Mouse (Mus musculus): ENCODE results near the gene Gm45711.

DNA sequence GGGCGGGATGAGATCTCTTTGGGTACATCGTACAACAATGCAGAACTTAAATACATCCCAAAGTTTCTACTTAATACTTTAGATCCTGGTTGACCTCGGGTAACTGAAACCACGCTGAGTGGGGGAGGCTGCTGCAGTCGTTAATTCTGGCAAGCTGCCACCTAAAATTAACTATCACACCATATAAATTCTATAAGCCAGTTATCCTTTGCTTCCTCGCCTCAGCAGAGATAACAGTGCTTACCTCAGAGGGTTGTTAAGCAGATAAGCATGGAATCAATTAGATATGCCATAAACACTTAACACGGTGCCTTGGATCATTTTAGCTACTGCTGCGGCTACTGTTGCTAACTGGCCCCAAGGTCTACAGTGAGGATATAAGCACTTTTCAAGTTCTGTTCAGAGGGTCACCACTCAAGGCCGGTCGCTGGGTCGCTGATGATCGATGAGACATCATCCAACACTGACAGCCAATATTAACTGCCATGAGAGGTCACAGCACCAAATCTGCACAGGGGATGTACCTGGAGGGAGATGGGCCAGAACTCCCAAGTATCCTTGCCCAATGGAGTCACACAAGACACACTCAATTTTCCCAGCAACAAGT, 67.7 kb downstream of the Gm45711 start:
- TF ChIP-seq CTCF (conservative IDR thresholded peaks at IDR 0.05; ENCODE audit: low read length) (no peak), POU5F1 (IDR thresholded peaks at IDR 0.05; ENCODE audit: borderline replicate concordance, low read length) (no peak)

Data from E14TG2a.4 (cell line).